Mouse (Mus musculus) right cerebral cortex, postnatal 14 days (tissue): ENCODE results near the gene Cbfa2t2.

Experiments used
- DNase-seq: peaks from one replicate; pipeline ENCODE4 v3.0.0; 2022

The Cbfa2t2 gene

DNA sequence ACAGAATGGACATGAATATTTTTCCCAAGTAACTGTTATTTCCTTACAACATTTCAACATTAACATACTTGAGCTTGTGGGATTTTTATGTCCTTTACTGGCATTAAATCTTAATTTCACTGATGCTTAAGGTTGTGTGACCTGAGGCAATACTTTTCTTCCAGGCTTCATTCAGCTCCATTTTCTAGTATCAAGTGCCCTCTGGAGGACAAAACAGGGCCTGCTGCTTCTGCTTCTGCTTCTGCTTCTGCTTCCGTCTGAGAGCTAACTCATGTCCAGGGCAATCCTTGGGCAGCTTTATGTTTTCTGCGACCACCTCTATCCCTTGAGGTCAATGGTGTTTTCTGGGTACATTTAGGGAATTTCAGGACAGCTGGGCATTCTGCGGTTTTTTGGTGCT is 103.4 kb downstream of the Cbfa2t2 start:
- DNase-seq = peak; percentile 62

- no peak for DNase-seq
Observed at GRCm38 (mm10) chr2:154541630-154542029, 105.3 kb downstream of the Cbfa2t2 start.

- peak; percentile 50 for DNase-seq
Observed at GRCm38 (mm10) chr2:154543567-154544347, 107.5 kb downstream of the Cbfa2t2 start.

DNA sequence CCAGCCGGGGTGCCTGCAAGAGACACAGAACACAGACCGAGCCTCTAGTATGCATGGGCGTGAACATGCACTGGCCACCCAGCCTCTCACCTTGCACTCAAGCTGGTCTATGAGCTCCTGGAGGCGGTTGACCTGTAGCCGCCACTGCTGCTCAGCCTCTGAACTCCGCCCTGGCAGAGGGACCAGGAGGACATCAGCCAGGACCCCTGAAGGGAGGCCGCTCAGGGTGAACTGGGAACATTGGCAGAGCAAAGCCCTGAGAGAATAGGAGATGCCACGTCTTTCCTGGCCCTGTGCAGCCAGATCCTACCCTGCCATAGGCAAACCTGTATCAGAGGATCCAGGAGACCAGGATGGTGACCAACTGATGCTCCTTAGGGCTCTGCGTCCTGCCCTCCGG is 110.4 kb downstream of the Cbfa2t2 start, which contains the start of gene 1700003F12Rik:
Gene 1700003F12Rik, plus strand, starts transcription at position 375 of the 400 bp plus-strand sequence.
- DNase-seq = no peak

GRCm38 (mm10) chr2:154548688-154549087 is 112.4 kb downstream of the Cbfa2t2 start:
- DNase-seq = no peak

DNA sequence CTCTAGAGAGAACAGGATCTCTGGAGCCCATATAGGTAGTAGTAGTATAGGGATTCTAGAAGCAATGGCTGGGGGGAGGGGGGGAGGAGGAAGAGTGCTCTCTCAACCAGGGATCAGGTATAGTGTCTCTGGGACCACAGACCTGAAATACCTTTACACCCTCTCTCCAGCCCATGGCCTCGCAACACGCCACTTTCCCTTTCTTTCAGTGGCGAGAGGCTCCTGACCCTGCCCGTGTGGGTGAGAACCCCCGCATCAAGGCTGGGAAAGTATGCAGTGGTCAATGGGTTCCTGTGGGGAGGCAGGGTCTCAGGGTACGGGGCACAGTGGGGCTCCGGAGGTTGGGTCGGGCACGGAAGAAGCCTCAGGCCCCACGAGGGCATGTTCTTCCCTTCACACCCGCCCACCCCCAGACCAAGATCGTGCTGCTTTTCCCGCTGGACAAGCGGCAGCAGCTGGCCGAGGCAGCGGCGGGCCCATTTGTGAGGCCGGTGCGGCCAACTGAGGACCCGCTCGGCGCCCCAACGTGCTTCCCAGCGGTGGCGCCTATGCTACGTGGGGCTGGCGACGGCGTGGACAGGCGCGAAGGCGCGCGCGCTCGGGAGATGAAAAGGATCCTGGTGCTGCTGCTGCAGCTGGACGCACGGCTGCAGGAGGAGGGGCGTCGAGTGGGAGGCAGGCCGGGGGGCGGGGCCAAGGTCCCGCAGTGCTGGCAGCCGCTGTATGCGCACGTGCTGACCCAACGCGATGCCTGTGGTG is 113.0 kb downstream of the Cbfa2t2 start:
- peak; percentile 75 for DNase-seq

DNA sequence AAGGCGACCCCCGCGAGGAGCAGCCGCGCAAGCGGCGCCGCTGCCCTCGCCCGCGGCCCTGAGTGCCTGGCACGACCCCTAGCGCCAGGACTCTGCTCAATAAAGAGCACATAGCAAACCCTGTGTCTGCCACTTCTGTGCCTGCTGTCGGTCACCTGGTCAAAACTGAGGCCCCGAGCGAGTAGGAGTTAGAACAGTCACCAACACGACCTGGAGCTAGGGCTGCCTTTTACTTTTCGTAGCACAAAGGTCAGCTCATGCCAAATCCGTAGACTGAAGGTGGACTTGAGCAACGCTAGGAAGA is 113.6 kb downstream of the Cbfa2t2 start:
- no peak for DNase-seq

GRCm38 (mm10) chr2:154550937-154551336 is 114.7 kb downstream of the Cbfa2t2 start:
- no peak for DNase-seq

DNA sequence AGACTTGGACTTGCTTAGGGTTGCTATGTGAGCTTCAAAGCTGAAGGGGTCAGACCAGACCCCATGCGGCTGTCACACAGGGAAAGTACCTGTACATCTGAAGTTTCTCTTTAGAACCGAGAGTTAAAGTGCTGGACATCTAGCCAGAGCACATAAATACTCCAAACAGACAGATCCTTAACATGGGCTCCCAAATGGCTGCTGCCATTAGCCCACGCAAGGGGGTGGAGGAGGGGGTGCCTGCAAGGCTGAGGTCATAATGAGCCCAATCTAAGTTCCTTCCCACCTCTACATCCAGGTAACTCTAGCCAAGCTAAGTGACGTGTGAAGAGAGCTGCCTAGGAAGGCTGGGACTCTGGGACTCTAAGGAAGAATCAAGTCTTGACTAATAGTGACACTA is 115.2 kb downstream of the Cbfa2t2 start, which contains the start of gene Actl10:
Gene Actl10, plus strand, starts transcription at position 301 of the 400 bp plus-strand sequence.
- DNase-seq = no peak

GRCm38 (mm10) chr2:154551927-154552326 is 115.6 kb downstream of the Cbfa2t2 start:
- no peak for DNase-seq

GRCm38 (mm10) chr2:154552424-154552907 is 116.2 kb downstream of the Cbfa2t2 start:
- peak; percentile 75 for DNase-seq

- DNase-seq = peak; percentile 68
Observed at GRCm38 (mm10) chr2:154555235-154555634, 119.0 kb downstream of the Cbfa2t2 start.

DNA sequence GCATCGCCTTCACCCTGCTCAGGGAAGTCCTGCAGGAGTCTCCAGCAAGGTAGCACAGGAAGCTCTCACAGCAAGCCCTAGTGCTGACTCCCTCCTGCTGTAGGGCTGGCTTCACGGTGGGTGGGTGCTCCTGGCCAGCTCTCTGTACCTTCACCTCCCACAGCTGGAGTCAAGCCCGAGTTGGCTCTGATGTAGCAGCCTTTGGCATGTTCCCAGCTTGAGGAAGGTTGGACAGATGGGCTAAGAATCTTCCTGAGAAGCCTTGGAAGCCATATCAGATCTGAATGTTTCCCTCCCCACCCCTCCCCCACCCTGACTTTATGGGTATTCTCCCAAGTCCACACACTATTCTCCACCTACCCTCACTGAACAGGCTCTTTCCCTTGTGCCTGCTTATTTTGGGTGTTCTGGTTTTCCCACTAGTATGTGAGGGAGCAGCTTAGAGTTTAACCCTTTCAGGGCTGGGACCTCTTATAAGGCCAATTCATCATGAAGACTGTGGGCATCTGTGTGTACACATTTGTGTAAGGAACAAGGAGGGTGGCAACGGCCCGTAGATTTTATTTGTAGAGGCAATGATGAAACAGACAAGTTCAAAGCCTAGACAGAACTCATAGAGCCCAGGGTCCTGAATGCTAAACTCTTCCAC is 121.0 kb downstream of the Cbfa2t2 start:
- DNase-seq = no peak

GRCm38 (mm10) chr2:154558264-154559039 is 122.2 kb downstream of the Cbfa2t2 start, which contains the start of gene Necab3:
Necab3 (minus strand) TSS chr2:154558890.
- DNase-seq = peak; percentile 74

- no peak for DNase-seq
Observed at GRCm38 (mm10) chr2:154563612-154564170, 127.4 kb downstream of the Cbfa2t2 start.

DNA sequence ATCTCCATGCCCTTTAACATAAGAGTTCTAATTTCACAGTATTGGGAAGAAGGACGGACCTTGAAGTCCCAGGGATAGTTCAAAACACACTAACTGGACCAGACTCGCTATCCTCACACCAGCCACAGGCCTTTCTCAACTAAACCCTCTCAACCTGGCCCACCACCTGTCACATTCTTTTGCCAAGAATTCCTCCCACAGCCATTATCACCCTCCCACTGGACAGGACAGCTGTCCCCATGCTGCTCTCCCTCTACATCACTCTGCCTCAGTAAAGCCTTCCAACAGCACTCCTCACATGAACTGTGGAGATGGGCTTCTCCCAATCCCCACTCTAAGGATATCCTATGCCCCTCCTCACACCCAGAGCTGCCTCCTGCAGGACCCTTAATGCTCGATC is 129.3 kb downstream of the Cbfa2t2 start:
- no peak for DNase-seq

GRCm38 (mm10) chr2:154566641-154567040 is 130.4 kb downstream of the Cbfa2t2 start:
- no peak for DNase-seq

GRCm38 (mm10) chr2:154567766-154568165 is 131.5 kb downstream of the Cbfa2t2 start:
- DNase-seq = no peak

DNA sequence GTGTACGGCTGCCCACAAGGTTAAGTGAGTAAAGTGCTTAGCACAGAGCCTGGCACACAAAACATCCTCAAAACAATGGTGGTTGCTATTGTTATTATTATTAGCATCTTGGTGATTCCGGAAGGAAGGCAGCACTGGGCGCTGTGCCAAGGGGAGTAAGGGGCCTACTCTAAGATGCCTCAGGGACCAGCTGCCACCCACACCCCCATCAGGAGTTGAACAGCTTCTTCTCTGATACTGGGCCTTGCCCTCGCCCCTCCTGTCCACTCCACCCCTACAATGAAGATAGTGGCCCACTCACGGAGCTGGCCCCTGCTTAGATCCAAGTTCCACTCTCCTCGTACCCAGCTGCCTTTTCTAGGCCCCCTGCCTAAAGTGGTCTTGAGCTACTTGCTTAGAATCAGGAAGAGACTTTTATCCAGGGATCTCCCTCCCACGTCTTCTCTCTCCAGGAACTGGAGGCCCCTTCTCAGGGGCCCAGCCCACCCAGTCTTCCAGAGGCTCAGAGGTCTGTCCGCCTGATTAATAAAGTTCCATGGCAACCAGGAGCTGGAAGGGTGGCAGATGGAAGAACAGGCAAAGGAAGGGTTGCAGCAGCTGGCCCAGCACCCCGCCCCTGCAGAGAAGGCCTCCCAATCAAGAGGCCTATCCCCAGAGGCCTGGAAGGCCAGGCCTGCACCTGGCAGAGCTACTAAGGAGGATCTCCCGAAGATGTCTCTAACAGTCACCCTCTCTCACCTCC is 132.2 kb downstream of the Cbfa2t2 start:
- no peak for DNase-seq

- peak; percentile 69 for DNase-seq
Observed at GRCm38 (mm10) chr2:154569071-154569748, 132.9 kb downstream of the Cbfa2t2 start.

GRCm38 (mm10) chr2:154569836-154570286 is 133.6 kb downstream of the Cbfa2t2 start, which contains the start of gene E2f1:
E2f1 (minus strand) TSS chr2:154569892.
- peak; percentile 96 for DNase-seq
